Mouse (Mus musculus) layer of hippocampus, postnatal 25 days (tissue): ENCODE results near the gene Foxp1. TPM values are rescaled to one million over a fixed set of nuclear protein-coding genes. Genes with fewer than 3 reads are reported as not detected.
A peak's percentile ranks its signal among the peaks of the same experiment; 100 is the strongest.

Experiments
- DNase-seq, 2 experiments: peaks; one replicate each; pipeline ENCODE4 v3.0.0; 2022; ENCODE audit warnings: mixed read lengths in 2 of 2, low spot score in 1 of 2; ENCODE audit errors: extremely low spot score in 1 of 2
- total RNA-seq, 2 experiments: library from RNA; stranded (reverse); gene quantifications; 2 replicates each; pipeline ENCODE4 v1.2.3; 2021

The Foxp1 gene
- total RNA-seq, 2 experiments from 2014 or later = 85.7 to 92.0 TPM

GRCm38 (mm10) chr6:99045845-99046788 is 476.4 kb downstream of the Foxp1 start:
- no peak for DNase-seq

DNA sequence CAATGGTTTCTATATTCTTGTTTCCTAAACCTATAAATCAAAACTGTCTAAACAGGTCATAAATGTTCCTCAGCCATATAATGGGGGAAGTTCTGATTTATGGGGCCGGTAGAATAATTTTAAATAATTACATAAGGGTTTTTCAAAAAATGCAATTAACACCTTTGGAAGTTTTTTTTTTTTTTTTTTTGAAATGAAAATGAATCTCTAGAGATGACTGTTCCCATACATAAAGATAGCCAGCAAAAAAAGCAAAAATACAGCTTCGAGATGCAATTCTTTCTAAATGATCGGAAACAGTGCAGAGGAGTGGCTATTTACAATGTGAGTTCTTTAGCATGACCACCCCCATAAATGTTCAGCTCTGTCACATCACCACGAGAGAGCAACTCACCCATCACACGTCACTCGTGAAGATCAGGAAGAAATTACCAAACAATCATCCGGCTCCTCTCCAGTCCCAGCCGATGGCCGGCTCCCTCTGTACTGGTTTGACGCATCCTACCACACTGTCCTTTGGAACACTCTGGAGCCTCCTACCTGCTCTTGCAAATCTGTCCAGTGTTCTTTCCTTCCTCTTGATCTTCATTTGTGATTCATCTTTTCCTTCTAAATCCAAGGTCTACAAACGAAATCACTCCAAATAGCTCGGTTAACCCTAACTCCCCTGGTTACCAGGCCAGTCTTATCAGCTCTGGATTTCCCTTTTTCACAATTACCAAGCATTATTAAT is 478.4 kb downstream of the Foxp1 start:
- DNase-seq = no peak

GRCm38 (mm10) chr6:99043226-99043625 is 479.3 kb downstream of the Foxp1 start:
- DNase-seq = no peak

DNA sequence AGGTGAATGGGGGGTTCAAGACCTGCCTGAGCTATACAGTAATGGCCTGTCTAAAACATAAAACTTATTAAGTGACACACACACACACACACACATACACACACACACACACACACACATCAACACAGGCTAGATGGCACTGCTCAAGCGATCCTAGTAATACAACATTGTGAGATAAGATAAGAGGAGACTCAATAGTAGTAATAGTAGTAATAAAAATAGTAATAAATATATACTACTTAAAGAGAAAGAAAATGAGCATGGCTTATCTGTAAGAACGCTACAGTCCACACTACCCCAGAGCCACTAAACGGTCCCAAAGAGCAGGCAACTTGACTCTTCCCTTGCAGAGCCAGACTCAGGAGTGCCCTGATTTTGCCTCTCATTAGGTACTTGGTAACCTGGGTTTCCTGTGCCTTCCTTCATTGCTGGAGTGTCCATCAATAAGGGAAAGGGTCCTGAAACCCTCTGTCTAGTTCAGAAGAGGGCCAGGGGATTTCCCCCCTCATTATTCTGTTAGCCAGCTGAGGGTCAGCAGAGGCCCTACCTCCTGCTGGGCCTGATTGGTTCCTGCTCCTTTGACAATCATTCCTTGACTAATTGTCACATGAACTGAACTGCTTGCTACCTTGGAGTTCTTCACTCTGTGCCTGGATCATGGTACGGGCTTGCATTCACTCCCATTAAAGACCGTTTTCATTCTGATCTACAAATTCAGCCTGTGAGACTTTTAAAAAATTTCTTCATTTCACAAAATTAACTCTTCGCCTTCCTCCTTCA is 480.2 kb downstream of the Foxp1 start:
- DNase-seq = no peak

DNA sequence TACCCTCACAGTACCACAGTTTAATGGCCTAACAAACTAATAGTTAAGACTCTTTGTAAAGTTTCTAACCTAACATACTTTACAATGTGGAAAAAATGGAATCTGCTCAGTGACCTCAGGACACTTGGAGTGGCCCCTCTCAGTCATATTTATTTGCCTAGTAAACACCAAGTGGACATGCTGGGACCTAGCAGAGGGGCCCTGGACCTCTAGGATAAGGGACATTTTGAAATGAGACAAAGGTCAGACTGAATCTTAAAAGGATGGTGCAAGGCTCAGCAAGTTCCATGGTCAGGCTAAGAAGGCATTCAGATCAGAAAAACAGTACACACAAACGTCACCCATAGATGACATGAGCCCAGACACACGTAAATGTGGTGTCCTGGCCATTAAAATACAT is 483.5 kb downstream of the Foxp1 start:
- no peak for DNase-seq

DNA sequence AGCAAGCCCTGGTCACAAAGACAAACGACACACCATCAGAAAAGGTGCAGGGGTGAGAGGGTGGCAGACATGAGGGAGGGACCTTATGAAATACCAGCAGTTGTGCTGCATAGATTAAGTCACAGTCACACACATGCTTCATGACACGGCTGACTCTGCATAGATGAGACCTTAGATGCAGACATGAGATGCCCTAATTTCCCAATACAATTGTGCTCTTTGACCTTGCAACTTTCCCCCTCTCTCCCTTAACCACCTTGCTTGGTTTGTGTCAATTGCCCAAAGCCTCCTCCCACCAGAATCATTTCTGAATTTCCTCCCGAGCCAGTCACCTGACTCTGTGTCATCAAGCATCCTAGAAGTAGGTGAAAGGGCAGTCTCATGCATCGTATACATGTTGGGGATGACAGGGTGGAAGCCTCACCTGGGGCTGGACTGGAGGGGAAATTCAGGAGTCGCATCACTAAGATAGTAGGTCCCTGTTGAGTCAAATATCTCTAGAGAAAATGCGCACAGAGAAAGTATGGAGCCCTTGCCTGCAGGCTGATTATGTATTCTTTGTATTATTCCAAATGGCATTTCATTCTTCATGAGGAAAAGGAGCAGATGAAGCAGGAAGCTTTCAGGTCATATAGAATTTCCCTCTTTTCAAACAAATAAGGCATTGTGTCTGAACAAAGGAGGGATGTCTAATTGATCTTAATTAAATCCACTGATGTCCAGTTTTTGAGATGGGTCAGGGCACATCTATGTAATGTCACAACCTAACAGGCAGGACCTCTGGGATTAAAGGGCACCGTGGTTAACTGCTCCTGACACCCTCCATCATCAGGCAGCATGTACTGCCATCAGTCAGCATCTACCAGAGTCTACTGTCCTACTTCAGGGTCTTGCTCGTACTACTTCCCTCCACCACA is 486.8 kb downstream of the Foxp1 start:
- DNase-seq = no peak

- DNase-seq = no peak
Observed at GRCm38 (mm10) chr6:99033062-99033461, 489.5 kb downstream of the Foxp1 start.

DNA sequence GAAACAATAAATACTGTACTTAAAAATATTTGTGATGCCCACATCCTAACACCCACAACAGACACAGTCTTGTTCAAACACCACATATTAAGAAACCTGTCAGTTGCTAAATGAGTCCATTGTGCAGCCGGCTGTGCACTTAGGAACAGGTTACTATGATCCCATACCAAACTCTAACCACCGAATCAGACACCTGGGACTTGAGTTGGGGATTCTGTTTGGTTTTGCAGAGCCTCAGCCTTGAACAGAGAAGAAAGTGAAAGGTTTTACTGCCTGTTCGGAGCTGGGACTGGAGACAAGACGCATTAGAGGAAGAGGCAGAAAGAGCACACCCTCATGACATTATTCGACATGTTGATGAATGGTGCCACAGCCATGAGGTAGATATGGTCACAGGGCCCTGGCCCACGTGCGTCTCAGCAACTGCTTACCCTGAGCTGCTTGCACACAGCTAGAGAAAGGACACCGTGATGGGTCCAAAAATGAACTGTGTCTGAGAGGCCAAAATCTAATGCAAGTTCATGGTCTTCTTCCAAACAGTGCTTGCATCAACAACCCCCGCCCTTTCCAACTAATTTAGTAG is 491.1 kb downstream of the Foxp1 start:
- DNase-seq = no peak

DNA sequence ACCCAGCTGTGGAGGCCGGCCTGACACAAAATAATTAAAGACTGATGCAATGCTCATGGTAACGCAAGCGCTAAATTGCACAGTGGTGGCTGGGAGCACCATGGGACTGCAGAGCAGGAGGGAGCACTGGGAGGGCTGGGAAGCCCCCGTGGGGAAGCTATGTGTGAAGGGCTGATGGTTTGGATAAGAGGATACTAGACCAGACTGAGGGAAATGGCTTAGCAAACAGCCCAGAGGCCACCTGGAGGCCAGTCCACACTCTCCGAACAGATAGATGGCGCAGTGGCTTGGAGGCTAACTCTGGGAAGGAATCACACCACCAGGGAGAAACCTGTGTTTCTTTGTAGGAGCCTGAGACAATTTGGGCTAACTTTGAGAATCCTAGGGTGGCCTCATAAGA is 492.3 kb downstream of the Foxp1 start:
- no peak for DNase-seq

GRCm38 (mm10) chr6:99029438-99029837 is 493.1 kb downstream of the Foxp1 start:
- no peak for DNase-seq

DNA sequence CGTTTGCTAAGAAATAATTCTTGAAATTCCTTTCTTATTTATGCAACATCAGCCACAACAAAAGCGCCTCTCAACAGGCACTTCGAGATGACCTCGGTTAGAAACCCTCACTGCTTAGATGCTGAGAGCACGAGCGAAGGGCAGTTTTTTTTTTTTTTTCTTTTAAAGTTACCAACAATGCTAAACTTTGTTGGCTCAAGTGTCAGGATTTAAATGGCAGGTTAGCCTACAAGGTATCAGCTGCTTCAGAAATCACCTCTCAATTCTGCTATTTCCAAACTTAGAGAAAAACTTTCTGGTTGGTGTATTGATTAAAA is 493.6 kb downstream of the Foxp1 start:
- DNase-seq = no peak

DNA sequence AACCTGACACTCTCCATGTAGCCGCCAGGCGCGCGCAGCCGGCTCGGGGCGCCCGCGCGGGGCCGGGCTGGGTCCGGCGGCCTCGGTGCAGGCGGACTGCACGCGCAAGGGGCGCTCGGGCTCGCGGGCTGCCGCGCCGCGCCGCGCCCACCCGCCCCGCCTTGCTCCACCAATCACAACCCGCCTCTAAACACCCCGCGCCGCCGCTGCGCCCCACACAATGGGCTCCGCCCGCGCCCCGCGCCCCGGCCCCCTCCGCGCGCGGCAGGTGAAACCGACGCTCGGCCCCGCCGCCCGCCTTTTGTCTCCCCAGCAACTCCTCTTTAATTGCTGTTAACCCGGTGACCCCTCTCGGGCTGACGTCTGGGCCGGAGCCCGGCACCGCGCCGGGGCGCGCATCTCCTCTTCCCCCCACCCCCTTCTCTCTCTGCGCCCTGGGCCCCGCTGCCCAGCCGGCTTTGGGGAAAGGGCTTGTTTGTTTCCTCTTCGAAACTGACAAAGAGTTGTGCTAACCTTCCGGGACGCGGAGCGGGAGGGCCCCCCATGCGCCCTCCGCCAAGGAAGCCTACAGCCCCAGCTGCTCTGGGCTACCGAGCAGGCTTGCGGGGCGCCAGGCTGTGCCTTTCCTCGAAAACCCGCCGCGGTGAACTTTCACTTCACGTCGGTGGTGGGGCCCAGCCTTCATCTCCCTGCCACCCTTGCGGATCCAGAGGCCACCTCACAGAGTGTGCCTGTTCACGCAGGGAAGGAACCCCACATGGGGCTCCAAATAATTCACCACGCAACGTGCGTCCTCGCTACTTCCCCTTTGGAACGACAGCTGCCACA is 494.1 kb downstream of the Foxp1 start:
- peak; percentile 35 to 37 for DNase-seq

DNA sequence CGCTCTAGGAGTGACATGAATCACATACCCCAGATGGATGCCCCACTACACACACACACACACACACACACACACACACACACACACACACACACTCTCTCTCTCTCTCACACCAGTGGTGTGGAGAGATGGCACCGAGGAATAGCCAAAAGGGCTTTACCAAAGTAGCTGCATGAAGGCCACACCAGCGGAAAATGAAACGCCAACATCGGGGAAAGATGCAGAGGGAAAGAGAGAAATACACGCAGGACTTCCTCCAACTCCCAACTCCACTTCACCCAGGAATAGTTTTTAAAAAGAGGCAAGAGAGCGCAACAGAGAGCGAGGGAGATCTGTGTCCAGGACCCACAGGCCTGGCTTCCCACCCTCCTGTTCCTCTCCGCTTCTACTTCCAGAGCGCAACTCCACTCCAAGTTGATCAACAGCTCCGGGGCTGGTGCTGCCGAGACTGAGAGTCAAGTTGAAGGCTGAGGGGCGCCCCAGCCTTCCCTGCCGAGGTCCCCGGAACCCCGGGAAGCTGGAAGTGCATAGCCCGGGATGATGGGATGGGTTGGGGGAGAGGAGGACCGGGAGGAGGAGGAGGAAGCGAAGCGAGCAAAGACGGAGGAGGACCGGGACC is 494.9 kb downstream of the Foxp1 start:
- DNase-seq = peak in 1 of 2 experiments; percentile 35

GRCm38 (mm10) chr6:99026635-99027541 is 495.6 kb downstream of the Foxp1 start:
- no peak for DNase-seq

GRCm38 (mm10) chr6:99026040-99026439 is 496.5 kb downstream of the Foxp1 start:
- no peak for DNase-seq

DNA sequence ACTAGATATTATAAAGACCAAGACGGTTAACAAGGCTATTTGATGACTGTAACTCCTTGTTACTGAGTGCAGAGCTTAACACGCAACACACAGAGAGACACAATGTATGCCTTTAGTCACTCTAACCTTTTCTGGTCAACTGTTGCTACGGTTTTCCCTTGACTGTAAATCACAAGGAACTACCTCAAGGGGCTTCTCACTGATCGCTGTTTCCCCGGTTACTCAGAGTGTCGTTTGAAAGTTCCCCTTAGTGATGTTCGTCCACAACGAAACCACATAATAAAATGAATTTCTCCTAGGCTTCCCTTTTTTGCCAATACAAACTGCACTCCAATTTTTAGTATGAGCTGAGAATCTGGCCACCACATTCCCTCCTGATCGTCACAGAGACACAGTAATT is 497.9 kb downstream of the Foxp1 start:
- DNase-seq = no peak
